In the genomic region with DNA sequence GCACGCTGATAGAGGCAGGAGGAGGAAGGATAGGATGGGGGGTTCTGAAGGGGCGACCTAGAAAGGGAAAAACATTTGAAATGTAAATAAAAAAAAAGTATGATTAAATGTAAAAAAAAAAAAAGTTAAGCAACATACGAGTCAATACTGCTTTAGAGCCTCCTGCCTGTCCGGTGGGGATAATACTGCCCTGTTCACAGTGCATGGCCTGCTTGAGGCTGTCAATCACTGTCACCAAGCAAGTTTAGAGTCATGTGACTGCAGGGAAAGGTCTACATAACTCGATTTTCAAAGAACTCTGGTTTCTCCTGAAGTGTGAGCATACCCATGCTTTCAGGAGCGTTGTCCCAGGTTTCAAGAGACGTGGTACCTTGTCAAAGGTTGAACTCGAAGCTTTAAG, we compare ENCODE assay signal across 13 mouse cellular contexts. TPM values are rescaled to one million over a fixed set of nuclear protein-coding genes. Genes with fewer than 3 reads are reported as not detected.
DNase-seq lines count a peak whose midpoint lies in the region; ATAC-seq lines count a peak whose summit lies in the region.
"Had no signal": no experiment of that assay in that cellular context is flagged by ENCODE, and none has a peak within 500 bp of the region (broad histone marks: within the 10 kb centered on the region; RNA-seq: fewer than 3 reads in every experiment).

No protein-coding gene starts in this region.

- H3K27me3 ChIP-seq in heart, embryonic 12.5 days (replicated peaks) = no peaks in the 10 kb centered on the region
- H3K27me3 ChIP-seq in hindbrain, embryonic 13.5 days = no peaks in the 10 kb centered on the region
- no peaks in the 10 kb centered on the region for H3K27me3 ChIP-seq in hindbrain, embryonic 16.5 days (replicated peaks; ENCODE audit: control insufficient read depth, insufficient read depth, low read length)
- H3K27me3 ChIP-seq in embryonic facial prominence, embryonic 12.5 days = no peaks in the 10 kb centered on the region
- no peaks in the 10 kb centered on the region for H3K27me3 ChIP-seq in limb, embryonic 11.5 days (ENCODE audit: control insufficient read depth, insufficient read depth, low read length)
- H3K27me3 ChIP-seq: megakaryocyte, embryonic 14.5 days had no signal

- no peaks in the 10 kb centered on the region for H3K36me3 ChIP-seq in heart, embryonic 12.5 days
- no peaks in the 10 kb centered on the region; the same call in 1 of the 2 replicates for H3K36me3 ChIP-seq in hindbrain, embryonic 13.5 days
- no peaks in the 10 kb centered on the region for H3K36me3 ChIP-seq in hindbrain, embryonic 16.5 days (ENCODE audit: control insufficient read depth, insufficient read depth, low read length)
- no peaks in the 10 kb centered on the region for H3K36me3 ChIP-seq in embryonic facial prominence, embryonic 12.5 days
- H3K36me3 ChIP-seq in limb, embryonic 11.5 days (ENCODE audit: control insufficient read depth, insufficient read depth, low read length) = no peaks in the 10 kb centered on the region

- no peak overlapping the region for H3K4me3 ChIP-seq in heart, embryonic 12.5 days
- no peak overlapping the region for H3K4me3 ChIP-seq in hindbrain, embryonic 13.5 days
- H3K4me3 ChIP-seq in hindbrain, embryonic 16.5 days (ENCODE audit: low read length) = no peak overlapping the region
- H3K4me3 ChIP-seq in embryonic facial prominence, embryonic 12.5 days = no peak overlapping the region
- H3K4me3 ChIP-seq in limb, embryonic 11.5 days (ENCODE audit: low read depth, low read length) = no peak overlapping the region
- H3K4me3 ChIP-seq: erythroblast, embryonic 14.5 days; megakaryocyte, embryonic 14.5 days had no signal

- ATAC-seq in heart, embryonic 12.5 days (ENCODE audit: insufficient number of reproducible peaks, low FRiP score) = no peak
- no peak for ATAC-seq in hindbrain, embryonic 13.5 days (ENCODE audit: low FRiP score)
- no peak for ATAC-seq in hindbrain, embryonic 16.5 days
- ATAC-seq in embryonic facial prominence, embryonic 12.5 days (ENCODE audit: insufficient number of reproducible peaks, insufficient read depth, low FRiP score, low TSS enrichment) = no peak
- ATAC-seq in limb, embryonic 11.5 days (ENCODE audit: insufficient number of reproducible peaks, low FRiP score, low TSS enrichment, low read depth) = peak; percentile 46
- no peak for ATAC-seq in cerebellum, adult (ENCODE audit: insufficient number of reproducible peaks, low FRiP score, low TSS enrichment)
- ATAC-seq: liver, postnatal 0 days had no signal

- peaks cover 55% of the 10 kb centered on the region for H3K4me1 ChIP-seq in heart, embryonic 12.5 days (replicated peaks)
- peaks cover 35% of the 10 kb centered on the region for H3K4me1 ChIP-seq in hindbrain, embryonic 13.5 days (replicated peaks)
- H3K4me1 ChIP-seq in hindbrain, embryonic 16.5 days (ENCODE audit: control insufficient read depth, insufficient read depth, low read depth, low read length) = no peaks in the 10 kb centered on the region; the same call in 1 of the 2 replicates
- peaks cover 32% of the 10 kb centered on the region for H3K4me1 ChIP-seq in embryonic facial prominence, embryonic 12.5 days
- H3K4me1 ChIP-seq in limb, embryonic 11.5 days (ENCODE audit: control insufficient read depth, insufficient read depth, low read length) = peaks cover 36% of the 10 kb centered on the region

- no peak for DNase-seq in heart, postnatal 10 days
- DNase-seq in limb, embryonic 11.5 days (ENCODE audit: low spot score) = no peak
- DNase-seq: adrenal gland, postnatal 36 days; cerebellum, adult 8-10 months; kidney, adult 11 months; liver, postnatal 0 days had no signal

- WGBS in heart, embryonic 12.5 days = 56% methylated on average over 8 of the region's 8 CpGs
- 55% methylated on average over 8 of the region's 8 CpGs for WGBS in hindbrain, embryonic 13.5 days
- WGBS in hindbrain, embryonic 16.5 days = 60% methylated on average over 8 of the region's 8 CpGs
- WGBS in embryonic facial prominence, embryonic 12.5 days = 61% methylated on average over 8 of the region's 8 CpGs
- WGBS in limb, embryonic 11.5 days = 55% methylated on average over 8 of the region's 8 CpGs

- no peak overlapping the region for H3K9ac ChIP-seq in heart, embryonic 12.5 days
- H3K9ac ChIP-seq in hindbrain, embryonic 13.5 days = no peak overlapping the region
- H3K9ac ChIP-seq in hindbrain, embryonic 16.5 days (ENCODE audit: low read depth, low read length) = no peak overlapping the region
- H3K9ac ChIP-seq in embryonic facial prominence, embryonic 12.5 days = no peak overlapping the region
- H3K9ac ChIP-seq in limb, embryonic 11.5 days (ENCODE audit: low read length) = no peak overlapping the region
- H3K9ac ChIP-seq: liver, postnatal 0 days had no signal

- peak overlapping the region; percentile 74 for H3K27ac ChIP-seq in heart, embryonic 12.5 days (ENCODE audit: poor library complexity, severe bottlenecking)
- H3K27ac ChIP-seq in hindbrain, embryonic 13.5 days = peak overlapping the region; percentile 35
- no peak overlapping the region for H3K27ac ChIP-seq in hindbrain, embryonic 16.5 days (ENCODE audit: low read depth, low read length)
- H3K27ac ChIP-seq in embryonic facial prominence, embryonic 12.5 days = 0 out of 2 replicates have a peak overlapping the region, but pooled peaks have one; percentile 23
- peak overlapping the region; percentile 77 for H3K27ac ChIP-seq in limb, embryonic 11.5 days (replicated peaks; ENCODE audit: low read depth, low read length)

- H3K4me2 ChIP-seq in heart, embryonic 12.5 days = peak overlapping the region; percentile 41; the same call in 1 of the 2 replicates
- H3K4me2 ChIP-seq in hindbrain, embryonic 13.5 days = no peak overlapping the region
- no peak overlapping the region for H3K4me2 ChIP-seq in hindbrain, embryonic 16.5 days (ENCODE audit: low read length)
- no peak overlapping the region for H3K4me2 ChIP-seq in embryonic facial prominence, embryonic 12.5 days (replicated peaks)
- no peak overlapping the region for H3K4me2 ChIP-seq in limb, embryonic 11.5 days (ENCODE audit: low read depth, severe bottlenecking)

- H3K9me3 ChIP-seq in heart, embryonic 12.5 days (replicated peaks) = no peaks in the 10 kb centered on the region
- no peaks in the 10 kb centered on the region for H3K9me3 ChIP-seq in hindbrain, embryonic 13.5 days
- H3K9me3 ChIP-seq in hindbrain, embryonic 16.5 days (ENCODE audit: control insufficient read depth, low read length) = no peaks in the 10 kb centered on the region
- H3K9me3 ChIP-seq in embryonic facial prominence, embryonic 12.5 days = no peaks in the 10 kb centered on the region
- no peaks in the 10 kb centered on the region for H3K9me3 ChIP-seq in limb, embryonic 11.5 days (ENCODE audit: control insufficient read depth, low read length)
- H3K9me3 ChIP-seq: megakaryocyte, embryonic 14.5 days had no signal

- intact Hi-C loops in heart, postnatal 10 days (cut with DNase I) = no loop called here

RNA-seq across cellular contexts. Expression of gene Tiam1, which starts 15.2 kb away (rescaled TPM):
- 15.4 and 16.9 TPM in 2 replicates for polyA plus RNA-seq in heart, embryonic 12.5 days (2016; fragmentation: Nextera tagmentation; extraction: Ambion mirVana)
- total RNA-seq in heart, postnatal 10 days (2021) = 10 to 100 TPM; 11.4 to 12.0 TPM
- polyA plus RNA-seq in hindbrain, embryonic 13.5 days (2015; fragmentation: Nextera tagmentation; extraction: Ambion mirVana) = 27.4 and 29.0 TPM in 2 replicates
- 16.6 and 21.1 TPM in 2 replicates for polyA plus RNA-seq in hindbrain, embryonic 16.5 days (2015; fragmentation: Nextera tagmentation; extraction: Ambion mirVana)
- polyA plus RNA-seq in embryonic facial prominence, embryonic 12.5 days (2016; fragmentation: Nextera tagmentation; extraction: Ambion mirVana) = 38.9 and 39.1 TPM in 2 replicates
- 53.3 and 55.9 TPM in 2 replicates for polyA plus RNA-seq in limb, embryonic 11.5 days (2014; fragmentation: Nextera tagmentation; extraction: Ambion mirVana)
